Mouse (Mus musculus) small intestine, adult 2 months (tissue): Measurements from ENCODE around the gene Chmp6.

Experiments
- CTCF ChIP-seq: fragments of 200-500 bp; IDR thresholded peaks from 2 replicates; pipeline ENCODE4 v1.5.1; 2012; ENCODE audit warnings: low read depth, mild to moderate bottlenecking, control low read depth, inconsistent platforms, low read length, moderate library complexity, mixed read lengths; ENCODE audit not compliant: insufficient replicate concordance, insufficient read length; ENCODE audit errors: extremely low read depth
- POLR2A ChIP-seq: fragments of 200-500 bp; IDR thresholded peaks from 2 replicates; pipeline ENCODE4 v1.6.1; 2012; ENCODE audit warnings: low read depth, mild to moderate bottlenecking, control low read depth, inconsistent platforms, low read length, moderate library complexity

DNA sequence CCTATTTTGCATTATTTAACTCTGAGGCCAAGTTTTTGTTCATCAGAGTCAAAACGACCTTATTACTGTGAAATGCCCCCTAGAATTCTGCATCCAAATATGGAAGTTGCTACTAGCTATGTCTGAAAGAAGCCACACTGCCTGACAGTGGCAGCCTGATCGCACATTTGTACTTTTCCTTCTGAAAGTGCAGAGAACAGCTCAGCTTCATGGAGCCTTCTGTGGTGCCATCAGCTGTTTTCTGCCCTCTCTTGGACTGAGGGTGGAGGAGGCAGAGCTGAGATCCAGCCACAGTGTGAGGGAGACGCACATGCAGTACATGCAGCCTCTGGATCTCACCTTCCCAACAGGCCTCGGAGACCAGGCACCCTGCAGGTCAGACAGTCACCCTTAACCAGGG, 44.7 kb upstream of the Chmp6 start:
- TF ChIP-seq CTCF (no peak), POLR2A (no peak)
